Mouse (Mus musculus) heart, adult 2 months (tissue): ENCODE data around the gene Khnyn. TPM values are rescaled to one million over a fixed set of nuclear protein-coding genes. Genes with fewer than 3 reads are reported as not detected.

Experiments
- DNase-seq, 2 experiments: peaks; one replicate each; pipeline ENCODE4 v3.0.0; 2021
- H3K27ac ChIP-seq: fragments of 200-600 bp; 2 replicates; pipeline ENCODE4 v1.8.1; 2022
- H3K27me3 ChIP-seq: fragments of 200-500 bp; 2 replicates; pipeline ENCODE4 v1.6.1; 2012; ENCODE audit warnings: mild to moderate bottlenecking, low read length, inconsistent platforms, mixed read lengths; ENCODE audit not compliant: control insufficient read depth, insufficient read depth
- H3K36me3 ChIP-seq: fragments of 200-500 bp; 2 replicates; pipeline ENCODE4 v1.6.1; 2012; ENCODE audit warnings: low read length, inconsistent platforms; ENCODE audit not compliant: control insufficient read depth, insufficient read depth
- H3K4me1 ChIP-seq: fragments of 200-500 bp; 2 replicates; pipeline ENCODE4 v1.6.1; 2011; ENCODE audit warnings: low read length; ENCODE audit not compliant: control insufficient read depth, insufficient read depth
- H3K4me3 ChIP-seq: fragments of 200-600 bp; 2 replicates; pipeline ENCODE4 v1.8.1; 2022
- H3K79me2 ChIP-seq: fragments of 200-500 bp; replicated peaks from 2 replicates; pipeline ENCODE4 v1.6.1; 2012; ENCODE audit warnings: mild to moderate bottlenecking, inconsistent platforms, low read length, moderate library complexity, mixed read lengths; ENCODE audit not compliant: control insufficient read depth, insufficient read depth
- H3K9ac ChIP-seq: fragments of 200-500 bp; 2 replicates; pipeline ENCODE4 v1.6.1; 2012; ENCODE audit warnings: low read depth, mild to moderate bottlenecking, control low read depth, inconsistent platforms, low read length, mixed read lengths
- CTCF ChIP-seq: fragments of 200-600 bp; IDR thresholded peaks from 2 replicates; pipeline ENCODE4 v1.8.1; 2022; ENCODE audit warnings: antibody characterized with exemption, mild to moderate bottlenecking, moderate library complexity
- EP300 ChIP-seq: fragments of 200-500 bp; IDR thresholded peaks from 2 replicates; pipeline ENCODE4 v1.6.1; 2011; ENCODE audit warnings: low read depth, low read length, control low read depth; ENCODE audit not compliant: insufficient read depth
- POLR2A ChIP-seq: fragments of 200-500 bp; IDR thresholded peaks from 2 replicates; pipeline ENCODE4 v1.6.1; 2011; ENCODE audit warnings: mild to moderate bottlenecking, low read depth, low read length, control low read depth; ENCODE audit not compliant: insufficient read depth
- WGBS: fragments of 180-500 bp; shearing (Covaris S2); methylation state at CpG from one replicate; pipeline ENCODE4 v1.1.7; 2018; 5-methylcytosine and 5-hydroxymethylcytosine counted together
- intact Hi-C: fragments of 180-260 bp; cut with DNase I; formaldehyde crosslinking; loops from one replicate; pipeline ENCODE4 v1.15.1; 2025
- polyA plus RNA-seq: library from polyadenylated mRNA; depleted of rRNA; stranded (reverse); fragments of >200 nt; gene quantifications from 2 replicates; pipeline ENCODE4 v1.2.3, GENCODE M21; 2012
- total RNA-seq, 2 experiments: library from RNA; stranded (reverse); gene quantifications; 2 replicates each; pipeline ENCODE4 v1.2.3; 2021

Gene Khnyn
- total and polyA plus RNA-seq, 3 experiments: 8.8 to 11.6 (median 9.3) TPM

GRCm38 (mm10) chr14:55882171-55882641 lies 2.5 kb upstream of the Khnyn start:
- intact Hi-C loops: loop anchor here (10.0 kb wide), 1 partner anchor 207 kb away; the partner anchor contains the start of genes Gmpr2 and Nedd8
- H3K4me1 ChIP-seq: peaks cover 11% of the 10 kb centered on the region
- no peak overlapping the region for H3K27ac ChIP-seq
- no peak overlapping the region for H3K9ac ChIP-seq
- peaks cover 2% of the 10 kb centered on the region; the same call in 1 of the 2 replicates for H3K27me3 ChIP-seq
- peaks cover 2% of the 10 kb centered on the region; the same call in 1 of the 2 replicates for H3K36me3 ChIP-seq
- WGBS: 76% methylated on average over 6 of the region's 6 CpGs
- no peak overlapping the region for H3K4me3 ChIP-seq
- 0 out of 2 replicates have a peak, but pooled peaks cover 1% of the 10 kb centered on the region for H3K79me2 ChIP-seq
- no peak for DNase-seq
- TF ChIP-seq POLR2A: no peak
- TF ChIP-seq CTCF: no peak
- no peak for TF ChIP-seq EP300

- Histone ChIP-seq H3K27me3 (no peaks in the 10 kb centered on the region), H3K4me3 (no peak overlapping the region), H3K79me2 (0 out of 2 replicates have a peak, but pooled peaks cover 1% of the 10 kb centered on the region), H3K36me3 (peaks cover 4% of the 10 kb centered on the region; the same call in 1 of the 2 replicates), H3K27ac (no peak overlapping the region), H3K4me1 (peaks cover 11% of the 10 kb centered on the region), H3K9ac (no peak overlapping the region)
- no peak for DNase-seq
- 93% methylated on average over 13 of the region's 13 CpGs for WGBS
- intact Hi-C loops: loop anchor here (10.0 kb wide), 1 partner anchor 208 kb away; the partner anchor contains the start of genes Gmpr2 and Nedd8
- TF ChIP-seq CTCF (no peak), EP300 (no peak), POLR2A (no peak)
These were observed 1.5 kb upstream of the Khnyn start for GRCm38 (mm10) chr14:55883149-55883661.

- Histone ChIP-seq H3K4me1 (peaks cover 11% of the 10 kb centered on the region), H3K36me3 (peaks cover 5% of the 10 kb centered on the region; the same call in 1 of the 2 replicates), H3K27ac (no peak overlapping the region), H3K27me3 (no peaks in the 10 kb centered on the region), H3K4me3 (no peak overlapping the region), H3K79me2 (0 out of 2 replicates have a peak, but pooled peaks cover 1% of the 10 kb centered on the region), H3K9ac (no peak overlapping the region)
- DNase-seq: no peak
- intact Hi-C loops: loop anchor here (10.0 kb wide), 1 partner anchor 209 kb away; the partner anchor contains the start of genes Gmpr2 and Nedd8
- TF ChIP-seq EP300 (no peak), POLR2A (no peak), CTCF (no peak)
- 91% methylated on average over 12 of the region's 12 CpGs for WGBS
These were observed 1.1 kb upstream of the Khnyn start for GRCm38 (mm10) chr14:55883663-55884062.

DNA sequence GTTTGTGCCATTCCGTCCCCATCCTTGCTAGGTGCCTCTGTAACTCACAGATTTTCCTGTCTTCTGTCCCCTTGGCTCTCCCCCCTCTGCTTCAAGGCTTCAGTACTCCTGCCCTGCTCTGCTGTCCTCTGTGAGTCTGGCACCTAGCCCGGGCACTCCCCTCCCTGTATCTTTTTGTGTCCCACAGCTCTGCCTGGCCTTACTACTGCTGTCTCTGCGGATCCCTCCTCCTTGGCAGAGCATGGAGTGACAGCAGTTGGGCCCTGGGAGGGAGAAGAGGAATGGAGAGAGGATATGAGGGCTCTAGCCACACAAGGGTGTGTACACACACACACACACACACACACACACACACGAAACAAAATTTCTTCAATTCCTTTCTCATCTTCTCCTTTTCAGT lies 581 bp upstream of the Khnyn start, which contains the start of gene Cbln3:
Gene Cbln3, minus strand, starts transcription at position 227 of the 400 bp plus-strand sequence.
- H3K36me3 ChIP-seq: peaks cover 5% of the 10 kb centered on the region; the same call in 1 of the 2 replicates
- peak; percentile 73 to 75 for DNase-seq
- H3K79me2 ChIP-seq: 0 out of 2 replicates have a peak, but pooled peaks cover 1% of the 10 kb centered on the region
- H3K27ac ChIP-seq: peak within 1 kb of the TSS; percentile 92
- H3K4me1 ChIP-seq: peaks cover 11% of the 10 kb centered on the region
- H3K27me3 ChIP-seq: no peaks in the 10 kb centered on the region
- peak within 1 kb of the TSS; percentile 99 for H3K9ac ChIP-seq
- 21% methylated on average over 4 of the region's 4 CpGs for WGBS
- intact Hi-C loops: loop anchor here (10.0 kb wide), 1 partner anchor 209 kb away; the partner anchor contains the start of genes Gmpr2 and Nedd8
- TF ChIP-seq EP300 (no peak), CTCF (no peak), POLR2A (no peak)
- peak within 1 kb of the TSS; percentile 88 for H3K4me3 ChIP-seq

GRCm38 (mm10) chr14:55885114-55885790 lies 505 bp downstream of the Khnyn start:
- peak overlapping the region; percentile 99 for H3K9ac ChIP-seq
- peaks cover 12% of the 10 kb centered on the region for H3K4me1 ChIP-seq
- peak overlapping the region; percentile 88 for H3K4me3 ChIP-seq
- TF ChIP-seq EP300 (no peak), POLR2A (no peak), CTCF (no peak)
- intact Hi-C loops: loop anchor here (10.0 kb wide), 1 partner anchor 210 kb away; the partner anchor contains the start of genes Gmpr2 and Nedd8
- peak; percentile 42 to 56 for DNase-seq
- under 1% methylated on average over 30 of the region's 30 CpGs for WGBS
- H3K27ac ChIP-seq: peak overlapping the region; percentile 92
- peaks cover 8% of the 10 kb centered on the region; the same call in 1 of the 2 replicates for H3K36me3 ChIP-seq
- H3K27me3 ChIP-seq: no peaks in the 10 kb centered on the region
- H3K79me2 ChIP-seq: 0 out of 2 replicates have a peak, but pooled peaks cover 1% of the 10 kb centered on the region
